Mouse (Mus musculus) testis, adult 2 months (tissue): ENCODE data around the gene Ecel1.

Source experiments
- CTCF ChIP-seq: fragments of 200-500 bp; IDR thresholded peaks from 2 replicates; pipeline ENCODE4 v1.5.1; 2012; ENCODE audit warnings: low read depth, mild to moderate bottlenecking, inconsistent platforms, low read length, moderate library complexity; ENCODE audit not compliant: control insufficient read depth, insufficient read depth, insufficient replicate concordance
- POLR2A ChIP-seq: fragments of 200-500 bp; IDR thresholded peaks from 2 replicates; pipeline ENCODE4 v1.6.1; 2012; ENCODE audit warnings: low read depth, mild to moderate bottlenecking, inconsistent platforms, low read length, moderate library complexity; ENCODE audit not compliant: control insufficient read depth

GRCm38 (mm10) chr1:87183998-87184750, 27.9 kb upstream of the Ecel1 start:
- TF ChIP-seq CTCF (no peak), POLR2A (no peak)
